Mouse (Mus musculus) monocyte, adult 2 months (primary cell): ENCODE results near the gene Gm47189.
"Not testable (repeated sequence)": the region's sequence is repeated elsewhere in the genome, so short reads cannot be mapped to it uniquely, and the experiment has no call there.

Experiments
- DNase-seq, 2 experiments: peaks; one replicate each; pipeline ENCODE4 v3.0.0; 2022; ENCODE audit warnings: low spot score in 2 of 2, low read depth in 1 of 2

Gm47189 gene

DNA sequence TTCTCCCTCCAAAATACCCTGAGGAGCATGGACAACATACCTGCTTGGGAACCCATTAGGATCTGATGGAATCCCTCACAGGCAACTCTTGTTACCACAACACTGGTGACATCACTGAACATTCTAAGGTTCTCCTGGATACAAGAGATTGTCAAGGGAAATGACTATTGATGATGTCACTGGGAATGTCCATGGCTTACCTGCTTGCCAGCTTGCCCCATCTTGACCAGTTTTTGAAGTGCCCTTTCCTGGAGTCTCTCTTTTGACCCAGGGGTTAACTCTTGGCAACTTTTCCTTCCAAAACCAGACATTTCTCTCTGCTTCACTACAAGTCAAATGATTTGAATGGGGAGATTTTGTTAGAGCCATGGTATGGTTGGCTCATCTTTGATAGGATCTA lies at the start of gene Gm47189:
Gene Gm47189, minus strand, starts transcription at position 101 of the 400 bp plus-strand sequence.
- DNase-seq = not testable (repeated sequence)

- peak in 1 of 2 experiments; percentile 1 for DNase-seq
These were observed 16.3 kb downstream of the Gm47189 start for GRCm38 (mm10) chr14:41755931-41756330.

DNA sequence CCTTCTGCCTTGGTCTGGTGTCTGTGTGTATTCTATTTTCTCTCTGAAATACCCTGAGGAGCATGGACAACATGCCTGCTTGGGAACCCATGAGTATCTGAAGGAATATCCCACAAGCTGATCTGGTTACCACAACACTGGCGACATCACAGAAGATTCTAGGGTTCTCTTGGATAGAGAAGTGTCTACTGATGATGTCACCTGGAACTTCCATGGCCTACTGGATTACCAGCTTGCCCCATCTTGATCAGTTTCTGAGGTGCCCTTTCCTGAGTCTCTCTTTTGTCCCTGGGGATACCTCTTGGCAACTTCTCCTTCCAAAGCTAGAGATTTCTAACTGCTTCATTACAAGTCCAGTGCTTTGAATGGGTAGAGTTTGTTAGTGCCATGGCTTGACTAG lies 21.7 kb downstream of the Gm47189 start, which contains the start of gene Gm7929:
Gene Gm7929, minus strand, starts transcription at position 101 of the 400 bp plus-strand sequence.
- DNase-seq = not testable (repeated sequence)

GRCm38 (mm10) chr14:41723437-41723836 lies 48.8 kb downstream of the Gm47189 start:
- DNase-seq = not testable (repeated sequence)

GRCm38 (mm10) chr14:41717180-41717579 lies 55.1 kb downstream of the Gm47189 start:
- not testable (repeated sequence) for DNase-seq
